Mouse (Mus musculus) small intestine, adult 2 months (tissue): ENCODE measurements around the gene Bach2. TPM values are rescaled to one million over a fixed set of nuclear protein-coding genes. Genes with fewer than 3 reads are reported as not detected.

Experiments used
- H3K27ac ChIP-seq: fragments of 200-500 bp; 2 replicates; pipeline ENCODE4 v1.5.1; 2012; ENCODE audit warnings: low read depth, low read length, control low read depth, inconsistent platforms; ENCODE audit not compliant: insufficient read depth
- H3K27me3 ChIP-seq: fragments of 200-500 bp; 2 replicates; pipeline ENCODE4 v1.6.1; 2012; ENCODE audit warnings: mild to moderate bottlenecking, moderate library complexity, low read length, inconsistent platforms; ENCODE audit not compliant: control insufficient read depth, insufficient read depth
- H3K36me3 ChIP-seq: fragments of 200-500 bp; 2 replicates; pipeline ENCODE4 v1.6.1; 2012; ENCODE audit warnings: mild to moderate bottlenecking, low read length, control low read depth, inconsistent platforms; ENCODE audit not compliant: control insufficient read depth, insufficient read depth
- H3K4me1 ChIP-seq: fragments of 200-500 bp; 2 replicates; pipeline ENCODE4 v1.6.1; 2012; ENCODE audit warnings: low read length, inconsistent platforms, mixed read lengths; ENCODE audit not compliant: control insufficient read depth, insufficient read depth, insufficient read length
- H3K4me3 ChIP-seq: fragments of 200-500 bp; 2 replicates; pipeline ENCODE4 v1.5.1; 2012; ENCODE audit warnings: low read depth, mild to moderate bottlenecking, control low read depth, inconsistent platforms, low read length, moderate library complexity
- CTCF ChIP-seq: fragments of 200-500 bp; IDR thresholded peaks from 2 replicates; pipeline ENCODE4 v1.5.1; 2012; ENCODE audit warnings: low read depth, mild to moderate bottlenecking, control low read depth, inconsistent platforms, low read length, moderate library complexity, mixed read lengths; ENCODE audit not compliant: insufficient replicate concordance, insufficient read length; ENCODE audit errors: extremely low read depth
- POLR2A ChIP-seq: fragments of 200-500 bp; IDR thresholded peaks from 2 replicates; pipeline ENCODE4 v1.6.1; 2012; ENCODE audit warnings: low read depth, mild to moderate bottlenecking, control low read depth, inconsistent platforms, low read length, moderate library complexity
- WGBS: fragments of 180-500 bp; shearing (Covaris S2); methylation state at CpG from one replicate; pipeline ENCODE4 v1.1.7; 2018; 5-methylcytosine and 5-hydroxymethylcytosine counted together
- polyA plus RNA-seq: library from polyadenylated mRNA; depleted of rRNA; stranded (reverse); fragments of >200 nt; gene quantifications from 2 replicates; pipeline ENCODE4 v1.2.3, GENCODE M21; 2012

Bach2 gene
- polyA plus RNA-seq, 1 experiment = 3.5 TPM

DNA sequence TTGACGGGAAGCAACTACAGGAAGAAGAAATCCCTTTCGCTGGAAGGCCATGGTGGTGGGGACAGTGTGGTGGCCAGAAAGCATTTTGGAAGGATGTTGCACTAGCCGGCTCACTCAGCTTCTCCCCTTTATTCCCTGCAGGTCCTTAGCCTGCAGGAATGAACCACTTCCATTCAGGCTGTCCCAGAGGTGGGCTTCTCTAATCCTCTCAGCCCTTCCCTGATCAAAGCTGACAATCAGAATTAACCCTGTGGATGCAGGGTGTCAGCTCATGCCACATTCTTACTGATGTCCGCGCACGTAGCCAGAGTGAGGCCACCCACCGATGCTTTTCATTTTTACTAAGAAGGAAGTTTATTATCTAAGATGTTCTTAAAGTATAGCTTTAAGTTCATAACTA is 102.2 kb downstream of the Bach2 start:
- H3K4me3 ChIP-seq = no peak overlapping the region
- whole genome bisulfite sequencing = 81% methylated on average over 7 of the region's 7 CpGs
- TF ChIP-seq POLR2A = no peak
- no peak for TF ChIP-seq CTCF
- H3K27ac ChIP-seq = no peak overlapping the region
- peaks cover 21% of the 10 kb centered on the region; the same call in 1 of the 2 replicates for H3K4me1 ChIP-seq
- no peaks in the 10 kb centered on the region for H3K36me3 ChIP-seq
- no peaks in the 10 kb centered on the region for H3K27me3 ChIP-seq

- no peak for TF ChIP-seq CTCF
- no peak for TF ChIP-seq POLR2A
- 65% methylated on average over 7 of the region's 7 CpGs for WGBS
- Histone ChIP-seq H3K27ac (no peak overlapping the region), H3K4me3 (no peak overlapping the region), H3K27me3 (no peaks in the 10 kb centered on the region), H3K4me1 (peaks cover 17% of the 10 kb centered on the region; the same call in 1 of the 2 replicates), H3K36me3 (no peaks in the 10 kb centered on the region)
Measured at GRCm38 (mm10) chr4:32342269-32342668, 103.7 kb downstream of the Bach2 start.

DNA sequence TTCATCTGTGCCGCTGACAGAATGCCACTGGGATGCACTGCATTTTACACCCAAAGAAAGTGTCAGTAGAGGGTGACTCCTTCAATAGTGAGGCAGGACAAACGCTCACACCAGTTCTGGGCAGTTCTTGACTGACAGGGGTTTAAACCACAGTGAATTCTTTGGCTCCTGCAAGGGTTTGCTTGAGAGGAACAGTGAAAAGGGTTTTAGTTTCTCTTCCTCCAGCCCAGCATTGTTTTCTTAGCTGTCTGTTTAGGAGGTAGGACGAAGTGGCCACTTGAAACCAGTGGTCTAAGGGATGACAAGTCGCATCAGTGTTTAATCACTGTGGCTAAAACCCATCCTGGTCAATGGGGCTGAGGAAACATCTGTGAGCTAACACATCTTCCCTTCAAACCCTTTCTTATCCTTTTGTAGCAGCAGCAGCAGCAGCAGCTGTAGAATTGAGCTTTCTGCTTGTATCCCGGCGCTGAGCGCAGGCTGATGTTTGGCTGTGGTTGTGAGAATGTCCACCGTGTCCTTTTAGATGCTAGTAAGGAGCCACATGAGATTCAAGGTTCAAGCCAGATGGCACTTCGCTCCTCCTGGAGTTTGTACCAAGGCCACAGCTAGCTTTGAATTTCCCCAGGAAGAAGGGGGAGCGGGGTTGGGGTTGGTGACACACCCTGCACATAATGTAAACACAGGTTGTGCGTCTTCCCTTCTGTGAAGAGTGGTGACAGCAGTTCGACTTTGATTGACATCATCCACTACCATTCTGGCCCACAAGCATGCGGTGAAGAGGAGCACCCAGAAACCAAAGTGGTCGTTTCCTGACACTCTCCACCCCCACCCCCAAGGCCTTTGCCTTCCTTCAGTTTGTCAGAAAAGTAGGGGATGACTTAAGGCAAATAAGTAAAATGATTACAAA is 104.9 kb downstream of the Bach2 start:
- peak overlapping the region; percentile 24; the same call in 1 of the 2 replicates for H3K27ac ChIP-seq
- no peaks in the 10 kb centered on the region for H3K36me3 ChIP-seq
- H3K4me1 ChIP-seq = peaks cover 7% of the 10 kb centered on the region; the same call in 1 of the 2 replicates
- no peaks in the 10 kb centered on the region for H3K27me3 ChIP-seq
- H3K4me3 ChIP-seq = no peak overlapping the region
- TF ChIP-seq POLR2A = no peak
- TF ChIP-seq CTCF = no peak
- 33% methylated on average over 14 of the region's 14 CpGs for WGBS

DNA sequence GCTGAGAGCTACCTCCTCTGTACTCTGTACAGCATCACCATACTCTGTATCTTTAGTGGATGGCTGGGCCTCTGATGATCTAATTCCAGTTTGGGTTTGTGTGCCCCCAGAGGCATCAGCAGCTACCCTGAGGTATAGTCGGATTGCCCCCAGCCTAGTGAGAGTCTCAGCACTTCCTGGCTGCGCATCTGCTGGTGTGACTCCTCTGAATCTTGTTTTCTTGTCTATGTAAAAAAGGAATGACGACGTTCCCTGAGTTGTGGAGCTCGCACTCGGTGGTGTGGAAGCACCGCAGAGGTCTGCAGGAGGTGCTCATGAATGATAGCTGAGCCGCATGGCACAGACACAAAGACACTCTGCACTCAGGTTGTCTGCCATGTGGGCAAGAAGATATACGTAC is 105.7 kb downstream of the Bach2 start:
- H3K27ac ChIP-seq = no peak overlapping the region
- 88% methylated on average over 9 of the region's 9 CpGs for WGBS

DNA sequence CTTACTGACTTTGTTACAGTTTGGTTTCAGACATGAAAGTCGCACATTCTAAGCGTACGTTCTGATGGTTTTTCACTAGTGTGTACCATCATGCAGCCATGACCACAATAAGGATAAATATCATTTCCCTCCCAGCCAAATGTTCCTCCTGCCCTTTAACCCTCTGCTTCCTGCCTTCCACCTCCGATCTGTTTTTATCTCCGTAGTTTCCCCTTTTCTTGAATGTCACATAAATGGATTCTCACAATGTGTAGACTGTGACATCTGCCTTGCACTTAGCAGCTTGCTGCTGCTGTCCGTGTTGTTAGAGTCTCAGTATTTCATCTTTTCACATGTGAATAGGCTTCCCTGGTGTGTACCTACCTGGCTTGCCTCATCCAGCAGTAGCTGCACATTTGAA is 108.6 kb downstream of the Bach2 start:
- H3K27me3 ChIP-seq = no peaks in the 10 kb centered on the region
- TF ChIP-seq POLR2A = no peak
- no peak for TF ChIP-seq CTCF
- H3K4me1 ChIP-seq = peaks cover 7% of the 10 kb centered on the region; the same call in 1 of the 2 replicates
- no peaks in the 10 kb centered on the region for H3K36me3 ChIP-seq
- 59% methylated on average over 6 of the region's 6 CpGs for WGBS
- no peak overlapping the region for H3K27ac ChIP-seq
- H3K4me3 ChIP-seq = no peak overlapping the region

More for the DNA sequence above, 105.7 kb downstream of the Bach2 start:
- Histone ChIP-seq H3K27me3 (no peaks in the 10 kb centered on the region), H3K4me1 (peaks cover 5% of the 10 kb centered on the region; the same call in 1 of the 2 replicates), H3K4me3 (no peak overlapping the region), H3K36me3 (no peaks in the 10 kb centered on the region)
- TF ChIP-seq POLR2A = no peak

GRCm38 (mm10) chr4:32347711-32348110 is 109.1 kb downstream of the Bach2 start:
- TF ChIP-seq POLR2A (no peak), CTCF (no peak)
- H3K27me3 ChIP-seq = no peaks in the 10 kb centered on the region
- H3K4me1 ChIP-seq = peaks cover 7% of the 10 kb centered on the region; the same call in 1 of the 2 replicates
- no peak overlapping the region for H3K4me3 ChIP-seq
- H3K27ac ChIP-seq = no peak overlapping the region
- no peaks in the 10 kb centered on the region for H3K36me3 ChIP-seq
- WGBS = 76% methylated on average over 5 of the region's 5 CpGs

- 90% methylated on average over 5 of the region's 5 CpGs for WGBS
- H3K27me3 ChIP-seq = no peaks in the 10 kb centered on the region
- H3K4me1 ChIP-seq = peaks cover 2% of the 10 kb centered on the region; the same call in 1 of the 2 replicates
- no peaks in the 10 kb centered on the region for H3K36me3 ChIP-seq
- no peak for TF ChIP-seq CTCF
- no peak for TF ChIP-seq POLR2A
- no peak overlapping the region for H3K27ac ChIP-seq
- H3K4me3 ChIP-seq = no peak overlapping the region
Measured at GRCm38 (mm10) chr4:32349361-32349760, 110.8 kb downstream of the Bach2 start.
